Mouse (Mus musculus) lung, postnatal 0 days (tissue): ENCODE results near the gene Phf7.

Experiments used
- CTCF ChIP-seq: IDR thresholded peaks from 2 replicates; pipeline ENCODE4 v1.5.1; 2016; ENCODE audit warnings: antibody characterized with exemption, mild to moderate bottlenecking
- EP300 ChIP-seq: IDR thresholded peaks from 2 replicates; pipeline ENCODE4 v1.6.1; 2016; ENCODE audit warnings: antibody characterized with exemption, mild to moderate bottlenecking, control low read depth

- TF ChIP-seq CTCF (no peak), EP300 (no peak)
Measured at GRCm38 (mm10) chr14:31251626-31252025, 509 bp upstream of the Phf7 start.
